ENCODE assay signal across 13 mouse cellular contexts in the genomic region with DNA sequence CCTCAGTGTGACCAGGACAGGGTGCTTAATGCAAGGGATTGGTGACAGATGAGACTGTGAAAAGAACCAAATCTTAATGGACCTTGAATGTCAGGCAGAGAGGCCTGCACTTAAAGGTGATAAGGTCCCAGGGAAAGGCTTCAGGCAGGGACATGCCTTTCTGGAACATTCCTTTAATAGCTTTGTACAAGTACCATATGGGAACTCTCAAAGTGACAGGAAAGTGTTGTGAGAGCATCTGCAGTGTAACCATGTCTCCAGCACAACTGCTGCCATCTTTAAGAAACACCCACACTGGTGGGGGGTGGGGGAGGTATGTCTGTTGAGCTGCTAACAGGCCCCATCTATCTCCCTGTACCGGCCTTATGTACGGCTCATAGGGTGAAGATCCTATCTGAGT.
DNase-seq lines count a peak whose midpoint lies in the region; ATAC-seq lines count a peak whose summit lies in the region.
"Had no signal": no experiment of that assay in that cellular context is flagged by ENCODE, and none has a peak within 500 bp of the region (broad histone marks: within the 10 kb centered on the region; RNA-seq: fewer than 3 reads in every experiment).

No protein-coding gene starts in this region.

- 28% methylated on average over 2 of the region's 2 CpGs for WGBS in kidney, embryonic 16.5 days

- peak; percentile 57 for ATAC-seq in frontal cortex, adult (ENCODE audit: low TSS enrichment)
- ATAC-seq in kidney, embryonic 16.5 days (ENCODE audit: low FRiP score, low TSS enrichment), result peak; percentile 52

- no peaks in the 10 kb centered on the region for H3K27me3 ChIP-seq in kidney, embryonic 16.5 days (ENCODE audit: insufficient read depth, low read length)
- H3K27me3 ChIP-seq: neural tube, embryonic 12.5 days had no signal

- no peak overlapping the region for H3K9ac ChIP-seq in kidney, embryonic 16.5 days (replicated peaks; ENCODE audit: low read length)
- H3K9ac ChIP-seq: liver, embryonic 14.5 days; neural tube, embryonic 12.5 days had no signal

- no peaks in the 10 kb centered on the region for H3K36me3 ChIP-seq in kidney, embryonic 16.5 days (ENCODE audit: insufficient read depth, low read length)
- H3K36me3 ChIP-seq: neural tube, embryonic 12.5 days had no signal

- DNase-seq in frontal cortex, postnatal 25 days (ENCODE audit: low spot score in 2 of 2), result no peak
- DNase-seq in kidney, adult 8-10 months, result no peak
- DNase-seq in layer of hippocampus, adult 8-10 months (ENCODE audit: low spot score in 2 of 2), result peak; percentile 32 to 46
- peak; percentile 54 for DNase-seq in lung, postnatal 36 days
- no peak for DNase-seq in thymus, postnatal 36 days
- no peak for DNase-seq in spleen, postnatal 4 days (ENCODE audit: low spot score in 2 of 2)
- DNase-seq: cerebellum, postnatal 36 days; gastrocnemius, adult 2 months had no signal

- H3K4me2 ChIP-seq in kidney, embryonic 16.5 days (replicated peaks; ENCODE audit: low read depth, low read length), result no peak overlapping the region
- H3K4me2 ChIP-seq: midbrain, embryonic 11.5 days; neural tube, embryonic 12.5 days had no signal

- no peaks in the 10 kb centered on the region for H3K9me3 ChIP-seq in kidney, embryonic 16.5 days (ENCODE audit: low read length)
- H3K9me3 ChIP-seq: neural tube, embryonic 12.5 days had no signal

- H3K27ac ChIP-seq in kidney, embryonic 16.5 days (ENCODE audit: low read length), result 0 out of 2 replicates have a peak overlapping the region, but pooled peaks have one; percentile 20
- H3K27ac ChIP-seq: gastrocnemius, adult 2 months; liver, embryonic 14.5 days; neural tube, embryonic 12.5 days had no signal

- no peak overlapping the region for H3K4me3 ChIP-seq in kidney, embryonic 16.5 days (ENCODE audit: low read length)
- H3K4me3 ChIP-seq: gastrocnemius, adult 2 months; neural tube, embryonic 12.5 days had no signal

- H3K4me1 ChIP-seq in kidney, embryonic 16.5 days (ENCODE audit: insufficient read depth, low read length), result peaks cover 37% of the 10 kb centered on the region

Comparison
In these comparisons a context has a peak if more than half of its experiments do, and no peak if none do; other contexts are left out.
1. DNase-seq: peak in layer of hippocampus, adult 8-10 months (2 of 2) and lung, postnatal 36 days (single experiment); none in frontal cortex, postnatal 25 days (0 of 2), kidney, adult 8-10 months (0 of 2), thymus, postnatal 36 days (0 of 2) and spleen, postnatal 4 days (0 of 2).